Mouse (Mus musculus) CH12.LX (cell line): ENCODE measurements at regions not wholly inside any gene's neighbourhood (a gene's known extent, or its start where the extent isn't known, plus 50 kb on each side); places are given as distances from the start of the nearest gene placed in this dataset.

Experiments
- BHLHE40 ChIP-seq: IDR thresholded peaks from 2 replicates; pipeline ENCODE4 v1.6.1; 2011; ENCODE audit warnings: mild to moderate bottlenecking, low read depth, low read length, improper control_type of control experiment
- CTCF ChIP-seq, 2 experiments: IDR thresholded peaks in 1 of 2; conservative IDR thresholded peaks in 1 of 2; 2 replicates each; pipeline ENCODE4 v1.5.1; 2011 to 2012; ENCODE audit warnings: low read depth in 2 of 2, low read length in 2 of 2, improper control_type of control experiment in 1 of 2, inconsistent platforms in 1 of 2, mild to moderate bottlenecking in 1 of 2, moderate library complexity in 1 of 2
- ETS1 ChIP-seq: conservative IDR thresholded peaks from 2 replicates; pipeline ENCODE4 v1.6.1; 2012; ENCODE audit warnings: low read depth, mild to moderate bottlenecking, inconsistent platforms, low read length, improper control_type of control experiment, moderate library complexity
- KAT2A ChIP-seq: IDR thresholded peaks from 2 replicates; pipeline ENCODE4 v1.6.1; 2012; ENCODE audit warnings: low read length, improper control_type of control experiment, inconsistent platforms; ENCODE audit not compliant: insufficient replicate concordance
- MAFK ChIP-seq: IDR thresholded peaks from 2 replicates; pipeline ENCODE4 v1.6.1; 2011; ENCODE audit warnings: low read length, improper control_type of control experiment; ENCODE audit not compliant: insufficient replicate concordance
- POLR2A ChIP-seq: IDR thresholded peaks from 2 replicates; pipeline ENCODE4 v1.6.1; 2011; ENCODE audit warnings: low read depth, mild to moderate bottlenecking, improper control_type of control experiment, low read length
- TBP ChIP-seq: conservative IDR thresholded peaks from 2 replicates; pipeline ENCODE4 v1.6.1; 2011; ENCODE audit warnings: low read depth, low read length, improper control_type of control experiment

DNA sequence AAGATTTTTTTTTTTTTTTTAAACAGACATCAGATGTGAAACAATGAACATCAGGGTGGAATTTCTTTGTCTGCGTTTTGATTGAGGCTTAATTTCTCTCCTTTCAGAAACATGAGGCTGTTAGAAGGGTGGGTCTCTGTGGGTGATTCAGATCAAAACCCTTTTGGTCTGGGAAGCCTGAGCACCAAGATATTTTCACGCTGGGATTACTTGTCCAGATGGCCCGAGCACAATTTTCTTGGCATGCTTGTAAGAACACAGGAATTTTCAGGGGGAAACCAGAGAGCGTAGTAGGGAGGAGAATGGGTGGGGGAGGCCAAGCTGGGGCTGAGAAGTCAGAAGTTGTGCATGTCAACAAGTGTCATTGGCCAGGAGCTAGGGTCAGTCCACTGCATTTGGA, 76.6 kb upstream of the Lrig1 start:
- TF ChIP-seq TBP (no peak), KAT2A (no peak), CTCF (conservative IDR thresholded peaks at IDR 0.05 in 1 of 2, IDR thresholded peaks at IDR 0.05 in 1 of 2; ENCODE audit: low read depth in 2 of 2, low read length in 2 of 2) (no peak), ETS1 (no peak), POLR2A (no peak), BHLHE40 (no peak), MAFK (no peak)
